Mouse (Mus musculus): ENCODE measurements around the gene Fam171b. TPM values are rescaled to one million over a fixed set of nuclear protein-coding genes. Genes with fewer than 3 reads are reported as not detected.

The Fam171b gene
- total RNA-seq (2021), result 100 to 1,000 TPM; 174 to 201 TPM
- long read RNA-seq, full-length matches to known transcripts, result 53 of 77 reads
- long read RNA-seq, partial matches to known transcripts, result 0 of 77 reads
- long read RNA-seq, other reads (novel, unspliced or antisense), result 24 of 77 reads

- peak; percentile 79 to 89 for DNase-seq (ENCODE audit: low spot score in 2 of 2)
Measured at GRCm38 (mm10) chr2:83812483-83813272, at the start of gene Fam171b. Fam171b (plus strand) TSS chr2:83812636.

- no peak for DNase-seq (ENCODE audit: low spot score in 2 of 2)
Measured at GRCm38 (mm10) chr2:83766058-83766457, 46.4 kb upstream of the Fam171b start.

- no peak for DNase-seq (ENCODE audit: low spot score in 2 of 2)
Measured at GRCm38 (mm10) chr2:83766878-83767277, 45.6 kb upstream of the Fam171b start.

GRCm38 (mm10) chr2:83768311-83769047, 44.0 kb upstream of the Fam171b start:
- no peak for DNase-seq (ENCODE audit: low spot score in 2 of 2)

- DNase-seq (ENCODE audit: low spot score in 2 of 2), result peak; percentile 63 to 72
Measured at GRCm38 (mm10) chr2:83771155-83771812, 41.2 kb upstream of the Fam171b start.

- DNase-seq (ENCODE audit: low spot score in 2 of 2), result no peak
Measured at GRCm38 (mm10) chr2:83791330-83792073, 20.9 kb upstream of the Fam171b start.

GRCm38 (mm10) chr2:83792102-83792501, 20.3 kb upstream of the Fam171b start:
- no peak for DNase-seq (ENCODE audit: low spot score in 2 of 2)

- DNase-seq (ENCODE audit: low spot score in 2 of 2), result no peak
Measured at GRCm38 (mm10) chr2:83795766-83796165, 16.7 kb upstream of the Fam171b start.

GRCm38 (mm10) chr2:83797902-83798497, 14.4 kb upstream of the Fam171b start:
- DNase-seq (ENCODE audit: low spot score in 2 of 2), result no peak

GRCm38 (mm10) chr2:83813273-83813892, 947 bp downstream of the Fam171b start:
- DNase-seq (ENCODE audit: low spot score in 2 of 2), result no peak

- peak in 1 of 2 experiments; percentile 39 for DNase-seq (ENCODE audit: low spot score in 2 of 2)
Measured at GRCm38 (mm10) chr2:83814009-83814408, 1.6 kb downstream of the Fam171b start.

GRCm38 (mm10) chr2:83816147-83816546, 3.7 kb downstream of the Fam171b start:
- DNase-seq (ENCODE audit: low spot score in 2 of 2), result no peak

GRCm38 (mm10) chr2:83825161-83825560, 12.7 kb downstream of the Fam171b start:
- DNase-seq (ENCODE audit: low spot score in 2 of 2), result no peak

- DNase-seq (ENCODE audit: low spot score in 2 of 2), result no peak
Measured at GRCm38 (mm10) chr2:83828895-83829539, 16.6 kb downstream of the Fam171b start.

- peak in 1 of 2 experiments; percentile 32 for DNase-seq (ENCODE audit: low spot score in 2 of 2)
Measured at GRCm38 (mm10) chr2:83832903-83833302, 20.5 kb downstream of the Fam171b start.

- DNase-seq (ENCODE audit: low spot score in 2 of 2), result no peak
Measured at GRCm38 (mm10) chr2:83835313-83836070, 23.1 kb downstream of the Fam171b start.

GRCm38 (mm10) chr2:83848495-83848894, 36.1 kb downstream of the Fam171b start:
- no peak for DNase-seq (ENCODE audit: low spot score in 2 of 2)

GRCm38 (mm10) chr2:83853423-83853822, 41.0 kb downstream of the Fam171b start:
- no peak for DNase-seq (ENCODE audit: low spot score in 2 of 2)

- no peak for DNase-seq (ENCODE audit: low spot score in 2 of 2)
Measured at GRCm38 (mm10) chr2:83856236-83856635, 43.8 kb downstream of the Fam171b start.
